Mouse (Mus musculus): ENCODE data around the gene 4921504E06Rik. TPM values are rescaled to one million over a fixed set of nuclear protein-coding genes. Genes with fewer than 3 reads are reported as not detected.

Gene 4921504E06Rik
- polyA plus RNA-seq, 1 experiment from 2014 or later: not detected

GRCm38 (mm10) chr2:19520617-19521016 is 33.1 kb downstream of the 4921504E06Rik start:
- Histone ChIP-seq H3K27me3 (replicated peaks; ENCODE audit: control insufficient read depth, insufficient read depth, low read length) (no peaks in the 10 kb centered on the region), H3K4me3 (ENCODE audit: low read depth, low read length) (no peak overlapping the region), H3K27ac (ENCODE audit: low read depth, low read length) (no peak overlapping the region), H3K9ac (ENCODE audit: low read length) (no peak overlapping the region), H3K4me2 (ENCODE audit: low read length) (no peak overlapping the region), H3K4me1 (ENCODE audit: control insufficient read depth, insufficient read depth, low read length) (peaks cover 4% of the 10 kb centered on the region; the same call in 1 of the 2 replicates), H3K36me3 (ENCODE audit: control insufficient read depth, insufficient read depth, low read length) (no peaks in the 10 kb centered on the region), H3K9me3 (replicated peaks; ENCODE audit: control insufficient read depth, low read length) (no peaks in the 10 kb centered on the region)
- DNase-seq (ENCODE audit: low spot score): no peak
- WGBS: 83% methylated on average over 2 of the region's 2 CpGs
- no peak for ATAC-seq

- H3K4me2 ChIP-seq (ENCODE audit: low read length): no peak overlapping the region
- ATAC-seq (peak; percentile 94), DNase-seq (ENCODE audit: low spot score) (peak; percentile 89)
- H3K36me3 ChIP-seq (ENCODE audit: control insufficient read depth, insufficient read depth, low read length): no peaks in the 10 kb centered on the region
- peaks cover 4% of the 10 kb centered on the region; the same call in 1 of the 2 replicates for H3K4me1 ChIP-seq (ENCODE audit: control insufficient read depth, insufficient read depth, low read length)
- no peak overlapping the region for H3K4me3 ChIP-seq (ENCODE audit: low read depth, low read length)
- H3K27me3 ChIP-seq (replicated peaks; ENCODE audit: control insufficient read depth, insufficient read depth, low read length): no peaks in the 10 kb centered on the region
- H3K9ac ChIP-seq (ENCODE audit: low read length): no peak overlapping the region
- no peaks in the 10 kb centered on the region for H3K9me3 ChIP-seq (replicated peaks; ENCODE audit: control insufficient read depth, low read length)
- WGBS: 5% methylated on average over 7 of the region's 7 CpGs
- no peak overlapping the region for H3K27ac ChIP-seq (ENCODE audit: low read depth, low read length)
Observed at GRCm38 (mm10) chr2:19519768-19520167, 33.9 kb downstream of the 4921504E06Rik start.

GRCm38 (mm10) chr2:19517952-19518351 is 35.8 kb downstream of the 4921504E06Rik start:
- Histone ChIP-seq H3K4me1 (ENCODE audit: control insufficient read depth, insufficient read depth, low read length) (peaks cover 4% of the 10 kb centered on the region; the same call in 1 of the 2 replicates), H3K4me2 (ENCODE audit: low read length) (peak overlapping the region; percentile 25; the same call in 1 of the 2 replicates), H3K4me3 (ENCODE audit: low read depth, low read length) (no peak overlapping the region), H3K36me3 (ENCODE audit: control insufficient read depth, insufficient read depth, low read length) (no peaks in the 10 kb centered on the region), H3K9ac (ENCODE audit: low read length) (no peak overlapping the region), H3K9me3 (replicated peaks; ENCODE audit: control insufficient read depth, low read length) (no peaks in the 10 kb centered on the region), H3K27me3 (replicated peaks; ENCODE audit: control insufficient read depth, insufficient read depth, low read length) (no peaks in the 10 kb centered on the region), H3K27ac (ENCODE audit: low read depth, low read length) (no peak overlapping the region)
- ATAC-seq (no peak), DNase-seq (ENCODE audit: low spot score) (no peak)
- 42% methylated on average over 13 of the region's 13 CpGs for WGBS

- Histone ChIP-seq H3K27ac (ENCODE audit: low read depth, low read length) (no peak overlapping the region), H3K36me3 (ENCODE audit: control insufficient read depth, insufficient read depth, low read length) (no peaks in the 10 kb centered on the region), H3K4me1 (ENCODE audit: control insufficient read depth, insufficient read depth, low read length) (no peaks in the 10 kb centered on the region), H3K4me2 (ENCODE audit: low read length) (no peak overlapping the region), H3K27me3 (replicated peaks; ENCODE audit: control insufficient read depth, insufficient read depth, low read length) (no peaks in the 10 kb centered on the region), H3K9me3 (replicated peaks; ENCODE audit: control insufficient read depth, low read length) (no peaks in the 10 kb centered on the region), H3K4me3 (ENCODE audit: low read depth, low read length) (no peak overlapping the region), H3K9ac (ENCODE audit: low read length) (no peak overlapping the region)
- DNase-seq (ENCODE audit: low spot score): no peak
- ATAC-seq: no peak
- whole genome bisulfite sequencing: 63% methylated on average over 5 of the region's 5 CpGs
Observed at GRCm38 (mm10) chr2:19512381-19512780, 41.3 kb downstream of the 4921504E06Rik start.

- no peaks in the 10 kb centered on the region for H3K27me3 ChIP-seq (replicated peaks; ENCODE audit: control insufficient read depth, insufficient read depth, low read length)
- WGBS: 36% methylated on average over 5 of the region's 5 CpGs
- DNase-seq (ENCODE audit: low spot score) (peak; percentile 10), ATAC-seq (no peak)
- H3K4me2 ChIP-seq (ENCODE audit: low read length): no peak overlapping the region
- no peak overlapping the region for H3K27ac ChIP-seq (ENCODE audit: low read depth, low read length)
- no peaks in the 10 kb centered on the region for H3K9me3 ChIP-seq (replicated peaks; ENCODE audit: control insufficient read depth, low read length)
- no peak overlapping the region for H3K4me3 ChIP-seq (ENCODE audit: low read depth, low read length)
- H3K9ac ChIP-seq (ENCODE audit: low read length): no peak overlapping the region
- H3K4me1 ChIP-seq (ENCODE audit: control insufficient read depth, insufficient read depth, low read length): no peaks in the 10 kb centered on the region
- H3K36me3 ChIP-seq (ENCODE audit: control insufficient read depth, insufficient read depth, low read length): no peaks in the 10 kb centered on the region
Observed at GRCm38 (mm10) chr2:19511032-19511431, 42.7 kb downstream of the 4921504E06Rik start.

- WGBS: 91% methylated on average over 1 of the region's 1 CpGs
- H3K4me3 ChIP-seq (ENCODE audit: low read depth, low read length): no peak overlapping the region
- H3K9me3 ChIP-seq (replicated peaks; ENCODE audit: control insufficient read depth, low read length): no peaks in the 10 kb centered on the region
- H3K4me2 ChIP-seq (ENCODE audit: low read length): no peak overlapping the region
- ATAC-seq (no peak), DNase-seq (ENCODE audit: low spot score) (no peak)
- H3K27ac ChIP-seq (ENCODE audit: low read depth, low read length): no peak overlapping the region
- no peaks in the 10 kb centered on the region for H3K27me3 ChIP-seq (replicated peaks; ENCODE audit: control insufficient read depth, insufficient read depth, low read length)
- H3K9ac ChIP-seq (ENCODE audit: low read length): no peak overlapping the region
- no peaks in the 10 kb centered on the region for H3K4me1 ChIP-seq (ENCODE audit: control insufficient read depth, insufficient read depth, low read length)
- H3K36me3 ChIP-seq (ENCODE audit: control insufficient read depth, insufficient read depth, low read length): no peaks in the 10 kb centered on the region
Observed at GRCm38 (mm10) chr2:19505744-19506143, 48.0 kb downstream of the 4921504E06Rik start.

GRCm38 (mm10) chr2:19490262-19490661 is 63.5 kb downstream of the 4921504E06Rik start:
- Histone ChIP-seq H3K27me3 (replicated peaks; ENCODE audit: control insufficient read depth, insufficient read depth, low read length) (no peaks in the 10 kb centered on the region), H3K4me3 (ENCODE audit: low read depth, low read length) (no peak overlapping the region), H3K9me3 (replicated peaks; ENCODE audit: control insufficient read depth, low read length) (no peaks in the 10 kb centered on the region), H3K4me1 (ENCODE audit: control insufficient read depth, insufficient read depth, low read length) (no peaks in the 10 kb centered on the region), H3K36me3 (ENCODE audit: control insufficient read depth, insufficient read depth, low read length) (no peaks in the 10 kb centered on the region), H3K4me2 (ENCODE audit: low read length) (no peak overlapping the region), H3K27ac (ENCODE audit: low read depth, low read length) (no peak overlapping the region), H3K9ac (ENCODE audit: low read length) (no peak overlapping the region)
- WGBS: 81% methylated on average over 3 of the region's 3 CpGs
- no peak for DNase-seq (ENCODE audit: low spot score)
- ATAC-seq: no peak

GRCm38 (mm10) chr2:19461940-19462339 is 91.8 kb downstream of the 4921504E06Rik start:
- Histone ChIP-seq H3K4me2 (ENCODE audit: low read length) (no peak overlapping the region), H3K36me3 (ENCODE audit: control insufficient read depth, insufficient read depth, low read length) (no peaks in the 10 kb centered on the region)
- no peak for ATAC-seq

GRCm38 (mm10) chr2:19458785-19459184 is 94.9 kb downstream of the 4921504E06Rik start:
- WGBS: 20% methylated on average over 2 of the region's 2 CpGs
- Histone ChIP-seq H3K9me3 (replicated peaks; ENCODE audit: control insufficient read depth, low read length) (no peaks in the 10 kb centered on the region), H3K4me3 (ENCODE audit: low read depth, low read length) (no peak overlapping the region), H3K4me2 (ENCODE audit: low read length) (no peak overlapping the region), H3K27ac (ENCODE audit: low read depth, low read length) (no peak overlapping the region), H3K4me1 (ENCODE audit: control insufficient read depth, insufficient read depth, low read length) (peaks cover 5% of the 10 kb centered on the region; the same call in 1 of the 2 replicates), H3K9ac (ENCODE audit: low read length) (no peak overlapping the region), H3K36me3 (ENCODE audit: control insufficient read depth, insufficient read depth, low read length) (no peaks in the 10 kb centered on the region), H3K27me3 (replicated peaks; ENCODE audit: control insufficient read depth, insufficient read depth, low read length) (peaks cover 38% of the 10 kb centered on the region)
- no peak for DNase-seq (ENCODE audit: low spot score)
- no peak for ATAC-seq

More at GRCm38 (mm10) chr2:19461940-19462339, 91.8 kb downstream of the 4921504E06Rik start:
- Histone ChIP-seq H3K9me3 (replicated peaks; ENCODE audit: control insufficient read depth, low read length) (no peaks in the 10 kb centered on the region; the same call in 1 of the 2 replicates), H3K9ac (ENCODE audit: low read length) (no peak overlapping the region), H3K27me3 (replicated peaks; ENCODE audit: control insufficient read depth, insufficient read depth, low read length) (peaks cover 12% of the 10 kb centered on the region), H3K4me1 (ENCODE audit: control insufficient read depth, insufficient read depth, low read length) (no peaks in the 10 kb centered on the region), H3K4me3 (ENCODE audit: low read depth, low read length) (no peak overlapping the region), H3K27ac (ENCODE audit: low read depth, low read length) (no peak overlapping the region)
- no peak for DNase-seq (ENCODE audit: low spot score)
- WGBS: 42% methylated on average over 2 of the region's 2 CpGs

All from forebrain, embryonic 14.5 days (tissue).